Mouse (Mus musculus) G1E-ER4 (cell line): ENCODE measurements around the gene Wnt6. TPM values are rescaled to one million over a fixed set of nuclear protein-coding genes. Genes with fewer than 3 reads are reported as not detected.

Experiments used
- GATA1 ChIP-seq: IDR thresholded peaks from one replicate; pipeline ENCODE4 v1.8.0; 2012; ENCODE audit warnings: low read length, inconsistent platforms
- polyA plus RNA-seq: library from polyadenylated mRNA; stranded (reverse); fragments of >175 nt; gene quantifications from 2 replicates; pipeline ENCODE4 v1.2.3, GENCODE M21; 2012

Gene Wnt6
- polyA plus RNA-seq, 1 experiment: not detected

GRCm38 (mm10) chr1:74816612-74817199 is 45.0 kb downstream of the Wnt6 start:
- TF ChIP-seq GATA1: no peak

- no peak for TF ChIP-seq GATA1
These were observed 45.5 kb downstream of the Wnt6 start for GRCm38 (mm10) chr1:74817219-74817618.

GRCm38 (mm10) chr1:74818509-74818908 is 46.8 kb downstream of the Wnt6 start:
- no peak for TF ChIP-seq GATA1

- TF ChIP-seq GATA1: no peak
These were observed 53.0 kb downstream of the Wnt6 start for GRCm38 (mm10) chr1:74824518-74825302.

- no peak for TF ChIP-seq GATA1
These were observed 58.4 kb downstream of the Wnt6 start for GRCm38 (mm10) chr1:74830061-74830460.

GRCm38 (mm10) chr1:74833255-74833654 is 61.6 kb downstream of the Wnt6 start:
- no peak for TF ChIP-seq GATA1

Other genes starting within 250 kb of the Wnt6 start
- not detected in 2 replicates for gene Plcd4, start 229.0 kb upstream of the Wnt6 start, polyA plus RNA-seq
- 3.4 and 8.5 TPM in 2 replicates for gene Usp37, start 227.6 kb upstream of the Wnt6 start, polyA plus RNA-seq
- 10.5 and 13.2 TPM in 2 replicates for gene Zfp142, start 183.6 kb upstream of the Wnt6 start, polyA plus RNA-seq
- gene Bcs1l, start 183.6 kb upstream of the Wnt6 start, polyA plus RNA-seq: 4.5 and 7.3 TPM in 2 replicates
- gene Rnf25, start 170.5 kb upstream of the Wnt6 start, polyA plus RNA-seq: 24.2 and 27.0 TPM in 2 replicates
- gene Stk36, start 170.4 kb upstream of the Wnt6 start, polyA plus RNA-seq: 0.05 and 0.21 TPM in 2 replicates
- 21.4 and 35.0 TPM in 2 replicates for gene Ttll4, start 110.1 kb upstream of the Wnt6 start, polyA plus RNA-seq
- gene Cyp27a1, start 58.3 kb upstream of the Wnt6 start, polyA plus RNA-seq: not detected in 2 replicates
- gene Prkag3, start 22.7 kb upstream of the Wnt6 start, polyA plus RNA-seq: not detected in 2 replicates
- gene Wnt10a, start 19.6 kb downstream of the Wnt6 start, polyA plus RNA-seq: not detected in 2 replicates
- gene Cdk5r2, start 83.0 kb downstream of the Wnt6 start, polyA plus RNA-seq: not detected in 2 replicates
- not detected in 2 replicates for gene Fev, start 113.5 kb downstream of the Wnt6 start, polyA plus RNA-seq
- not detected in 2 replicates for gene Cryba2, start 121.3 kb downstream of the Wnt6 start, polyA plus RNA-seq
- not detected in 2 replicates for gene Cfap65, start 163.7 kb downstream of the Wnt6 start, polyA plus RNA-seq
- 0.11 and 0.22 TPM in 2 replicates for gene Ihh, start 179.8 kb downstream of the Wnt6 start, polyA plus RNA-seq